Mouse (Mus musculus) bone marrow, adult 2 months (tissue): ENCODE measurements around the gene Cit. TPM values are rescaled to one million over a fixed set of nuclear protein-coding genes. Genes with fewer than 3 reads are reported as not detected.

Experiments used
- H3K27ac ChIP-seq: fragments of 200-500 bp; 2 replicates; pipeline ENCODE4 v1.5.1; 2012; ENCODE audit warnings: low read depth, mild to moderate bottlenecking, control low read depth, inconsistent platforms, low read length; ENCODE audit not compliant: control insufficient read depth, poor library complexity, insufficient read depth
- H3K4me1 ChIP-seq: fragments of 200-500 bp; 2 replicates; pipeline ENCODE4 v1.6.1; 2011; ENCODE audit warnings: low read length; ENCODE audit not compliant: control insufficient read depth, insufficient read depth
- H3K4me3 ChIP-seq: fragments of 200-500 bp; replicated peaks from 2 replicates; pipeline ENCODE3; 2011; ENCODE audit warnings: mild to moderate bottlenecking, low read depth, low read length, control low read depth; ENCODE audit not compliant: control insufficient read depth
- CTCF ChIP-seq: fragments of 200-500 bp; IDR thresholded peaks from 2 replicates; pipeline ENCODE4 v1.5.1; 2011; ENCODE audit warnings: low read length, control low read depth; ENCODE audit not compliant: control insufficient read depth, insufficient read depth
- POLR2A ChIP-seq: fragments of 200-500 bp; IDR thresholded peaks from 2 replicates; pipeline ENCODE4 v1.6.1; 2011; ENCODE audit warnings: low read depth, mild to moderate bottlenecking, control low read depth, low read length, borderline replicate concordance; ENCODE audit not compliant: control insufficient read depth
- WGBS: fragments of 180-500 bp; shearing (Covaris S2); methylation state at CpG from one replicate; pipeline ENCODE4 v1.1.7; 2018; 5-methylcytosine and 5-hydroxymethylcytosine counted together
- polyA plus RNA-seq: library from polyadenylated mRNA; stranded (reverse); fragments of >200 nt; gene quantifications from 2 replicates; pipeline ENCODE4 v1.2.4, GENCODE M21; 2011; ENCODE audit warnings: low replicate concordance; ENCODE audit not compliant: missing spikeins, insufficient read depth, insufficient read length

Gene Cit
- polyA plus RNA-seq, 1 experiment = 76.2 TPM

- Histone ChIP-seq H3K27ac (no peak overlapping the region), H3K4me1 (no peaks in the 10 kb centered on the region; the same call in 1 of the 2 replicates)
- WGBS = 78% methylated on average over 7 of the region's 7 CpGs
These were observed 197.2 kb downstream of the Cit start for GRCm38 (mm10) chr5:116042241-116042640.

GRCm38 (mm10) chr5:116045581-116045980 lies 200.5 kb downstream of the Cit start:
- 86% methylated on average over 8 of the region's 8 CpGs for WGBS
- TF ChIP-seq POLR2A = no peak
- TF ChIP-seq CTCF = no peak
- Histone ChIP-seq H3K27ac (no peak overlapping the region), H3K4me1 (no peaks in the 10 kb centered on the region; the same call in none of the 2 replicates), H3K4me3 (no peak overlapping the region)

More at GRCm38 (mm10) chr5:116042241-116042640, 197.2 kb downstream of the Cit start:
- no peak overlapping the region for H3K4me3 ChIP-seq
- no peak for TF ChIP-seq POLR2A
- no peak for TF ChIP-seq CTCF

GRCm38 (mm10) chr5:116046246-116046645 lies 201.2 kb downstream of the Cit start:
- WGBS = 71% methylated on average over 4 of the region's 4 CpGs
- no peak for TF ChIP-seq CTCF
- no peak for TF ChIP-seq POLR2A
- no peaks in the 10 kb centered on the region; the same call in none of the 2 replicates for H3K4me1 ChIP-seq

GRCm38 (mm10) chr5:116048321-116048720 lies 203.2 kb downstream of the Cit start:
- WGBS = 55% methylated on average over 3 of the region's 3 CpGs
- TF ChIP-seq CTCF = no peak
- no peak for TF ChIP-seq POLR2A
- H3K4me3 ChIP-seq = no peak overlapping the region

More at GRCm38 (mm10) chr5:116046246-116046645, 201.2 kb downstream of the Cit start:
- Histone ChIP-seq H3K27ac (no peak overlapping the region), H3K4me3 (no peak overlapping the region)

GRCm38 (mm10) chr5:116049821-116050220 lies 204.7 kb downstream of the Cit start:
- WGBS = 72% methylated on average over 4 of the region's 4 CpGs
- no peak for TF ChIP-seq CTCF
- TF ChIP-seq POLR2A = no peak

More at GRCm38 (mm10) chr5:116048321-116048720, 203.2 kb downstream of the Cit start:
- Histone ChIP-seq H3K4me1 (no peaks in the 10 kb centered on the region; the same call in none of the 2 replicates), H3K27ac (no peak overlapping the region)

GRCm38 (mm10) chr5:116052171-116052570 lies 207.1 kb downstream of the Cit start:
- Histone ChIP-seq H3K4me3 (no peak overlapping the region), H3K27ac (no peak overlapping the region), H3K4me1 (no peaks in the 10 kb centered on the region; the same call in 1 of the 2 replicates)
- TF ChIP-seq POLR2A (no peak), CTCF (no peak)
- whole genome bisulfite sequencing = 45% methylated on average over 5 of the region's 5 CpGs

More at GRCm38 (mm10) chr5:116049821-116050220, 204.7 kb downstream of the Cit start:
- Histone ChIP-seq H3K27ac (no peak overlapping the region), H3K4me3 (no peak overlapping the region), H3K4me1 (no peaks in the 10 kb centered on the region; the same call in none of the 2 replicates)

GRCm38 (mm10) chr5:116052826-116053225 lies 207.7 kb downstream of the Cit start:
- no peak for TF ChIP-seq CTCF
- TF ChIP-seq POLR2A = no peak
- Histone ChIP-seq H3K27ac (no peak overlapping the region), H3K4me3 (no peak overlapping the region), H3K4me1 (no peaks in the 10 kb centered on the region; the same call in 1 of the 2 replicates)
- WGBS = 72% methylated on average over 6 of the region's 6 CpGs

Other genes starting within 250 kb of the Cit start
- gene Rab35, start 213.4 kb upstream of the Cit start, polyA plus RNA-seq = 22.3 and 32.5 TPM in 2 replicates
- 4.2 and 6.1 TPM in 2 replicates for gene Bicdl1, start 113.7 kb upstream of the Cit start, polyA plus RNA-seq
- gene Prkab1, start 179.2 kb downstream of the Cit start, polyA plus RNA-seq = 43.5 and 64.1 TPM in 2 replicates
- gene Tmem233, start 238.0 kb downstream of the Cit start, polyA plus RNA-seq = not detected in 2 replicates